In genomic region chr4:26338604-26339003, GRCm38 (mm10) we compare ENCODE assay signal across 25 mouse cellular contexts.
"Had no signal": no experiment of that assay in that cellular context is flagged by ENCODE, and none has a peak within 500 bp of the region (broad histone marks: within the 10 kb centered on the region; RNA-seq: fewer than 3 reads in every experiment).

No protein-coding gene starts in this region.

- H3K27me3 ChIP-seq: heart, embryonic 12.5 days; hindbrain, embryonic 12.5 days; intestine, embryonic 15.5 days; limb, embryonic 13.5 days; limb, embryonic 15.5 days had no signal

- H3K36me3 ChIP-seq: hindbrain, embryonic 12.5 days; intestine, embryonic 15.5 days had no signal

- H3K27ac ChIP-seq: gastrocnemius, adult 2 months; heart, embryonic 10.5 days; hindbrain, embryonic 10.5 days; hindbrain, embryonic 12.5 days; hindbrain, embryonic 14.5 days; intestine, embryonic 15.5 days; layer of hippocampus, adult 2 months; left cerebral cortex, adult 2 months; limb, embryonic 13.5 days; limb, embryonic 15.5 days had no signal

- DNase-seq: gastrocnemius, adult 2 months; gastrocnemius, postnatal 10 days; gastrocnemius, postnatal 25 days; heart, adult 18-20 months; heart, postnatal 10 days; heart, postnatal 4 days; kidney, adult 18-20 months; kidney, adult 8-10 months; kidney, postnatal 10 days; kidney, postnatal 25 days; kidney, postnatal 4 days; left cerebral cortex, postnatal 4 days had no signal

- H3K4me3 ChIP-seq: gastrocnemius, adult 2 months; heart, embryonic 10.5 days; heart, embryonic 12.5 days; hindbrain, embryonic 10.5 days; hindbrain, embryonic 12.5 days; intestine, embryonic 15.5 days; layer of hippocampus, adult 2 months; left cerebral cortex, adult 2 months; limb, embryonic 13.5 days; limb, embryonic 15.5 days had no signal

- H3K4me1 ChIP-seq: heart, embryonic 10.5 days; heart, embryonic 12.5 days; hindbrain, embryonic 12.5 days; intestine, embryonic 15.5 days; limb, embryonic 13.5 days; limb, embryonic 15.5 days had no signal

- ATAC-seq: hindbrain, embryonic 16.5 days; inflammation-experienced regulatory T-cells, adult 6 months; intestine, embryonic 15.5 days; intestine, postnatal 0 days had no signal
